Mouse (Mus musculus) heart, embryonic 13.5 days (tissue): ENCODE measurements around the gene Scn2a. TPM values are rescaled to one million over a fixed set of nuclear protein-coding genes. Genes with fewer than 3 reads are reported as not detected.

Source experiments
- ATAC-seq: fragments of 200-750 bp; cut with Nextera tagmentation; 2 replicates; pipeline ENCODE4 v1.8.0; 2017; ENCODE audit warnings: moderate TSS enrichment; ENCODE audit not compliant: insufficient number of reproducible peaks, low FRiP score, low TSS enrichment; ENCODE audit errors: extremely low read depth
- H3K27ac ChIP-seq: fragments of 300-500 bp; sonication (generic); replicated peaks from 2 replicates; pipeline ENCODE4 v1.5.1; 2015; ENCODE audit warnings: moderate library complexity, mild to moderate bottlenecking, inconsistent platforms
- H3K27me3 ChIP-seq: fragments of 300-500 bp; sonication (generic); replicated peaks from 2 replicates; pipeline ENCODE4 v1.6.1; 2015; ENCODE audit warnings: mild to moderate bottlenecking, inconsistent platforms
- H3K36me3 ChIP-seq: fragments of 300-500 bp; sonication (generic); 2 replicates; pipeline ENCODE4 v1.6.1; 2015; ENCODE audit warnings: mild to moderate bottlenecking, inconsistent platforms
- H3K4me1 ChIP-seq: fragments of 300-500 bp; sonication (generic); 2 replicates; pipeline ENCODE4 v1.6.1; 2015; ENCODE audit warnings: inconsistent platforms
- H3K4me2 ChIP-seq: fragments of 300-500 bp; sonication (generic); 2 replicates; pipeline ENCODE4 v1.6.1; 2015; ENCODE audit warnings: inconsistent platforms, mild to moderate bottlenecking, moderate library complexity
- H3K4me3 ChIP-seq: fragments of 300-500 bp; sonication (generic); 2 replicates; pipeline ENCODE4 v1.5.1; 2015; ENCODE audit warnings: moderate library complexity, mild to moderate bottlenecking, inconsistent platforms
- H3K9ac ChIP-seq: fragments of 300-500 bp; sonication (generic); 2 replicates; pipeline ENCODE4 v1.6.1; 2015; ENCODE audit warnings: inconsistent platforms, mild to moderate bottlenecking, moderate library complexity
- H3K9me3 ChIP-seq: fragments of 300-500 bp; sonication (generic); 2 replicates; pipeline ENCODE4 v1.6.1; 2016; ENCODE audit warnings: inconsistent platforms
- WGBS: fragments of 180-500 bp; shearing (Covaris S2); methylation state at CpG from one replicate; pipeline ENCODE4 v1.1.7; 2015; ENCODE audit warnings: mixed read lengths; 5-methylcytosine and 5-hydroxymethylcytosine counted together
- polyA plus RNA-seq: library from polyadenylated mRNA; unstranded; fragments of >200 nt; fragmentation: Nextera tagmentation; extraction: Ambion mirVana; gene quantifications from 2 replicates; pipeline ENCODE4 v1.2.1, GENCODE M21; 2015

Scn2a gene
- polyA plus RNA-seq, 1 experiment from 2014 or later = 0.92 TPM

GRCm38 (mm10) chr2:65665180-65665579 lies 44.6 kb downstream of the Scn2a start:
- H3K36me3 ChIP-seq = no peaks in the 10 kb centered on the region
- 39% methylated on average over 4 of the region's 4 CpGs for WGBS
- H3K4me1 ChIP-seq = peaks cover 4% of the 10 kb centered on the region; the same call in 1 of the 2 replicates
- no peaks in the 10 kb centered on the region for H3K9me3 ChIP-seq
- H3K27me3 ChIP-seq = no peaks in the 10 kb centered on the region
- no peak overlapping the region for H3K9ac ChIP-seq
- no peak overlapping the region for H3K27ac ChIP-seq
- H3K4me3 ChIP-seq = no peak overlapping the region
- H3K4me2 ChIP-seq = no peak overlapping the region
- ATAC-seq = no peak

GRCm38 (mm10) chr2:65667590-65668436 lies 47.2 kb downstream of the Scn2a start:
- no peak for ATAC-seq
- WGBS = 51% methylated on average over 18 of the region's 18 CpGs
- Histone ChIP-seq H3K27me3 (no peaks in the 10 kb centered on the region), H3K4me1 (peaks cover 4% of the 10 kb centered on the region; the same call in 1 of the 2 replicates), H3K9ac (peak overlapping the region; percentile 63; the same call in 1 of the 2 replicates), H3K4me2 (peak overlapping the region; percentile 72), H3K4me3 (peak overlapping the region; percentile 52), H3K9me3 (no peaks in the 10 kb centered on the region), H3K36me3 (no peaks in the 10 kb centered on the region), H3K27ac (no peak overlapping the region)

GRCm38 (mm10) chr2:65668437-65669135 lies 48.0 kb downstream of the Scn2a start:
- H3K27ac ChIP-seq = no peak overlapping the region
- peak overlapping the region; percentile 52 for H3K4me3 ChIP-seq
- peak overlapping the region; percentile 63 for H3K9ac ChIP-seq
- ATAC-seq = peak; percentile 51; the same call in 1 of the 2 replicates
- WGBS = 19% methylated on average over 12 of the region's 12 CpGs
- no peaks in the 10 kb centered on the region for H3K36me3 ChIP-seq
- no peaks in the 10 kb centered on the region for H3K27me3 ChIP-seq
- H3K4me1 ChIP-seq = peaks cover 4% of the 10 kb centered on the region; the same call in 1 of the 2 replicates
- H3K9me3 ChIP-seq = no peaks in the 10 kb centered on the region
- H3K4me2 ChIP-seq = peak overlapping the region; percentile 72

- H3K27ac ChIP-seq = no peak overlapping the region
- no peaks in the 10 kb centered on the region for H3K36me3 ChIP-seq
- ATAC-seq = no peak
- H3K4me3 ChIP-seq = no peak overlapping the region
- H3K27me3 ChIP-seq = no peaks in the 10 kb centered on the region
- H3K4me1 ChIP-seq = peaks cover 4% of the 10 kb centered on the region; the same call in 1 of the 2 replicates
- H3K4me2 ChIP-seq = no peak overlapping the region
- H3K9me3 ChIP-seq = no peaks in the 10 kb centered on the region
- H3K9ac ChIP-seq = no peak overlapping the region
- 72% methylated on average over 8 of the region's 8 CpGs for WGBS
Observed at GRCm38 (mm10) chr2:65669561-65669960, 49.0 kb downstream of the Scn2a start.

GRCm38 (mm10) chr2:65670153-65670817 lies 49.7 kb downstream of the Scn2a start:
- no peak for ATAC-seq
- Histone ChIP-seq H3K4me2 (peak overlapping the region; percentile 30; the same call in 1 of the 2 replicates), H3K9me3 (no peaks in the 10 kb centered on the region)

GRCm38 (mm10) chr2:65679621-65680020 lies 59.0 kb downstream of the Scn2a start:
- Histone ChIP-seq H3K4me3 (no peak overlapping the region), H3K4me2 (no peak overlapping the region), H3K4me1 (no peaks in the 10 kb centered on the region), H3K9ac (no peak overlapping the region), H3K27ac (no peak overlapping the region), H3K27me3 (no peaks in the 10 kb centered on the region), H3K9me3 (no peaks in the 10 kb centered on the region), H3K36me3 (no peaks in the 10 kb centered on the region)
- 67% methylated on average over 4 of the region's 4 CpGs for WGBS
- no peak for ATAC-seq

More at GRCm38 (mm10) chr2:65670153-65670817, 49.7 kb downstream of the Scn2a start:
- Histone ChIP-seq H3K9ac (no peak overlapping the region), H3K4me3 (no peak overlapping the region), H3K4me1 (peaks cover 4% of the 10 kb centered on the region; the same call in 1 of the 2 replicates), H3K36me3 (no peaks in the 10 kb centered on the region), H3K27me3 (no peaks in the 10 kb centered on the region), H3K27ac (no peak overlapping the region)
- WGBS = 56% methylated on average over 12 of the region's 12 CpGs

- no peak overlapping the region for H3K4me3 ChIP-seq
- no peaks in the 10 kb centered on the region for H3K36me3 ChIP-seq
- no peaks in the 10 kb centered on the region for H3K9me3 ChIP-seq
- no peak for ATAC-seq
- H3K4me2 ChIP-seq = no peak overlapping the region
- H3K27me3 ChIP-seq = no peaks in the 10 kb centered on the region
- no peak overlapping the region for H3K9ac ChIP-seq
- WGBS = 28% methylated on average over 3 of the region's 3 CpGs
- no peaks in the 10 kb centered on the region for H3K4me1 ChIP-seq
- H3K27ac ChIP-seq = no peak overlapping the region
Observed at GRCm38 (mm10) chr2:65685151-65685550, 64.6 kb downstream of the Scn2a start.

- no peaks in the 10 kb centered on the region for H3K9me3 ChIP-seq
- no peaks in the 10 kb centered on the region for H3K36me3 ChIP-seq
- H3K27me3 ChIP-seq = no peaks in the 10 kb centered on the region
- WGBS = 77% methylated on average over 6 of the region's 6 CpGs
- H3K4me3 ChIP-seq = no peak overlapping the region
- ATAC-seq = no peak
- no peak overlapping the region for H3K9ac ChIP-seq
- no peak overlapping the region for H3K4me2 ChIP-seq
- no peak overlapping the region for H3K27ac ChIP-seq
- no peaks in the 10 kb centered on the region for H3K4me1 ChIP-seq
Observed at GRCm38 (mm10) chr2:65690456-65691184, 70.0 kb downstream of the Scn2a start.

- Histone ChIP-seq H3K4me2 (no peak overlapping the region), H3K9ac (no peak overlapping the region), H3K27me3 (no peaks in the 10 kb centered on the region), H3K4me1 (no peaks in the 10 kb centered on the region), H3K4me3 (no peak overlapping the region), H3K27ac (no peak overlapping the region), H3K9me3 (no peaks in the 10 kb centered on the region), H3K36me3 (no peaks in the 10 kb centered on the region)
- ATAC-seq = no peak
- 58% methylated on average over 3 of the region's 3 CpGs for WGBS
Observed at GRCm38 (mm10) chr2:65694485-65694884, 73.9 kb downstream of the Scn2a start.

- H3K4me3 ChIP-seq = no peak overlapping the region
- H3K36me3 ChIP-seq = no peaks in the 10 kb centered on the region
- no peak overlapping the region for H3K4me2 ChIP-seq
- no peaks in the 10 kb centered on the region for H3K4me1 ChIP-seq
- 66% methylated on average over 7 of the region's 7 CpGs for WGBS
- no peak for ATAC-seq
- H3K27ac ChIP-seq = no peak overlapping the region
- H3K9me3 ChIP-seq = no peaks in the 10 kb centered on the region
- H3K27me3 ChIP-seq = no peaks in the 10 kb centered on the region
- H3K9ac ChIP-seq = no peak overlapping the region
Observed at GRCm38 (mm10) chr2:65695061-65695460, 74.5 kb downstream of the Scn2a start.
